Mouse (Mus musculus) lung, embryonic 15.5 days (tissue): ENCODE results near the gene Rpl12. TPM values are rescaled to one million over a fixed set of nuclear protein-coding genes. Genes with fewer than 3 reads are reported as not detected.

ENCODE experiments used
- ATAC-seq: fragments of 200-750 bp; cut with Nextera tagmentation; 2 replicates; pipeline ENCODE4 v1.8.0; 2017; ENCODE audit warnings: moderate number of reproducible peaks, borderline replicate concordance; ENCODE audit not compliant: low FRiP score, low TSS enrichment; ENCODE audit errors: extremely low read depth
- H3K27ac ChIP-seq: fragments of 300-500 bp; sonication (generic); 2 replicates; pipeline ENCODE4 v1.5.1; 2015; ENCODE audit warnings: moderate library complexity, mild to moderate bottlenecking, inconsistent platforms
- H3K27me3 ChIP-seq: fragments of 300-500 bp; sonication (generic); 2 replicates; pipeline ENCODE4 v1.6.1; 2015; ENCODE audit warnings: inconsistent platforms
- H3K36me3 ChIP-seq: fragments of 300-500 bp; sonication (generic); 2 replicates; pipeline ENCODE4 v1.6.1; 2015; ENCODE audit warnings: inconsistent platforms
- H3K4me1 ChIP-seq: fragments of 300-500 bp; sonication (generic); 2 replicates; pipeline ENCODE4 v1.6.1; 2015; ENCODE audit warnings: inconsistent platforms
- H3K4me2 ChIP-seq: fragments of 300-500 bp; sonication (generic); 2 replicates; pipeline ENCODE4 v1.6.1; 2015; ENCODE audit warnings: inconsistent platforms, mild to moderate bottlenecking, moderate library complexity
- H3K4me3 ChIP-seq: fragments of 300-500 bp; sonication (generic); 2 replicates; pipeline ENCODE4 v1.5.1; 2015; ENCODE audit warnings: mild to moderate bottlenecking, inconsistent platforms
- H3K9ac ChIP-seq: fragments of 300-500 bp; sonication (generic); 2 replicates; pipeline ENCODE4 v1.6.1; 2015; ENCODE audit warnings: inconsistent platforms
- H3K9me3 ChIP-seq: fragments of 300-500 bp; sonication (generic); 2 replicates; pipeline ENCODE4 v1.6.1; 2016; ENCODE audit warnings: inconsistent platforms
- WGBS: fragments of 180-500 bp; shearing (Covaris S2); methylation state at CpG from one replicate; pipeline ENCODE4 v1.1.7; 2015; 5-methylcytosine and 5-hydroxymethylcytosine counted together
- polyA plus RNA-seq: library from polyadenylated mRNA; unstranded; fragments of >200 nt; fragmentation: Nextera tagmentation; extraction: Ambion mirVana; gene quantifications from 2 replicates; pipeline ENCODE4 v1.2.1, GENCODE M21; 2015

The Rpl12 gene
- 164 and 167 TPM in 2 replicates for polyA plus RNA-seq

GRCm38 (mm10) chr2:32961192-32961995, at the start of gene Rpl12, which contains the start of gene Lrsam1:
TSS of gene Rpl12 (plus strand) at chr2:32961559.
TSS of gene Lrsam1 (minus strand) at chr2:32961614.
- Histone ChIP-seq H3K36me3 (peaks cover 24% of the 10 kb centered on the region), H3K9ac (peak within 1 kb of the TSS; percentile 83), H3K27me3 (no peaks in the 10 kb centered on the region), H3K4me2 (peak within 1 kb of the TSS; percentile 73), H3K4me1 (peaks cover 44% of the 10 kb centered on the region), H3K27ac (peak within 1 kb of the TSS; percentile 90), H3K4me3 (peak within 1 kb of the TSS; percentile 73), H3K9me3 (no peaks in the 10 kb centered on the region)
- peak; percentile 93 for ATAC-seq
- WGBS = 3% methylated on average over 55 of the region's 55 CpGs

- WGBS = 76% methylated on average over 7 of the region's 7 CpGs
Measured at GRCm38 (mm10) chr2:32911639-32912182, 49.6 kb upstream of the Rpl12 start.

DNA sequence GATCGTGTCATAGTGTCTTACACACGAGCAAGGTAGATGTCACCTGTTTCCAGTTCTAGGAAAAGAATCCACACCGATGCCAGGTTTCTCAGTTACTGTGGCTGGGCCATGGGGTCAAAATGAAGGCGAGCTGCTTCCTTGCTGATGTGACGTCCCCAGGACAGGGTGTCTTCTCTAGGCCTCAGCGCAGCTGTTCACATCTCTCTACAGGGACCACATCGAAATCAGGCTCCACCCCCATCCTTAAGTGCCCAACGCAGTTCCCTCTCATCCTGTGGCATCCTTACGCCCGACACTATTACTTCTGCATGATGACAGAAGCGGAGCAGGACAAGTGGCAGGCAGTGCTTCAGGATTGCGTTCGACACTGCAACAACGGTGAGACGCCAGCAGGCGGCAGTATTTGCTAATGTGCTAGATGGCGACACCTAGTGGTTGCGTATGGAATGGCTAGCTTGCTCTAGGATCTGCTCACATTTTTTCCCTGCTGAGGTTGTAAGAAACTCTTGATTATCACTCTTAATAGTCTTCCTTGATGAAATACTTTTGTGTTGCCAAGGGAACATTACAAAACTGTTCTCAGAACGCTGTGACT, 49.1 kb upstream of the Rpl12 start:
- Histone ChIP-seq H3K9ac (no peak overlapping the region), H3K4me3 (no peak overlapping the region), H3K4me2 (no peak overlapping the region), H3K27ac (0 out of 2 replicates have a peak overlapping the region, but pooled peaks have one; percentile 33), H3K4me1 (peaks cover 62% of the 10 kb centered on the region), H3K36me3 (peaks cover 51% of the 10 kb centered on the region), H3K27me3 (no peaks in the 10 kb centered on the region), H3K9me3 (no peaks in the 10 kb centered on the region)
- no peak for ATAC-seq
- WGBS = 28% methylated on average over 19 of the region's 19 CpGs

More at GRCm38 (mm10) chr2:32911639-32912182, 49.6 kb upstream of the Rpl12 start:
- no peak overlapping the region for H3K4me2 ChIP-seq
- 0 out of 2 replicates have a peak overlapping the region, but pooled peaks have one; percentile 33 for H3K27ac ChIP-seq
- peaks cover 65% of the 10 kb centered on the region for H3K4me1 ChIP-seq
- no peak overlapping the region for H3K4me3 ChIP-seq
- no peaks in the 10 kb centered on the region for H3K27me3 ChIP-seq
- no peak overlapping the region for H3K9ac ChIP-seq
- no peak for ATAC-seq
- no peaks in the 10 kb centered on the region for H3K9me3 ChIP-seq
- H3K36me3 ChIP-seq = peaks cover 48% of the 10 kb centered on the region

- 71% methylated on average over 5 of the region's 5 CpGs for WGBS
- ATAC-seq = peak; percentile 10; the same call in 1 of the 2 replicates
- Histone ChIP-seq H3K9ac (peak overlapping the region; percentile 3), H3K4me1 (peaks cover 41% of the 10 kb centered on the region), H3K4me2 (no peak overlapping the region), H3K27ac (peak overlapping the region; percentile 92), H3K36me3 (peaks cover 72% of the 10 kb centered on the region), H3K4me3 (no peak overlapping the region), H3K9me3 (no peaks in the 10 kb centered on the region), H3K27me3 (no peaks in the 10 kb centered on the region)
Measured at GRCm38 (mm10) chr2:32914362-32914761, 47.0 kb upstream of the Rpl12 start.

- Histone ChIP-seq H3K4me2 (no peak overlapping the region), H3K4me1 (peaks cover 41% of the 10 kb centered on the region), H3K36me3 (peaks cover 77% of the 10 kb centered on the region), H3K9me3 (no peaks in the 10 kb centered on the region), H3K27me3 (no peaks in the 10 kb centered on the region), H3K9ac (peak overlapping the region; percentile 3), H3K27ac (peak overlapping the region; percentile 92), H3K4me3 (no peak overlapping the region)
- WGBS = 33% methylated on average over 3 of the region's 3 CpGs
- ATAC-seq = peak; percentile 78
Measured at GRCm38 (mm10) chr2:32914896-32915295, 46.5 kb upstream of the Rpl12 start.

DNA sequence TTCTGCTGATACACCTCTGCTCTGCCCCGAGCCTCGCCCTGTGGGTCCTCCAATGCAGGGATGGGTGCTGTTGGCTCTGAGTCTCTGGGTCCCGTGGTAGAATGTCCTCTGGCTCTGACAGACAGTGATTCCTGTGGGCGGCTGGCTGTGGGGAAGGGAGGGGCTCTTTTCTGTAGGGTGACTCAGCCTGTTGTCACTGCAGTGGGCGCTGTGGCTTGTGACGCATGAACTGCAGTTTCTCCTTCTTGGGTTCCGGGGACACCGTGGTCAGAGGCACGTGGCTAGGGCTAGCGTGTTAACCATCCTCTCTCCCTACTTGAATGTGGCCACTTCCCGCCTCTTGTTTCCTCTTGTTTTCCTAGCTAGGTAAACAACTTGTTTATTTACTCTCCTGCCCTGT, 43.8 kb upstream of the Rpl12 start:
- no peaks in the 10 kb centered on the region for H3K9me3 ChIP-seq
- H3K4me1 ChIP-seq = peaks cover 25% of the 10 kb centered on the region
- no peaks in the 10 kb centered on the region for H3K27me3 ChIP-seq
- peaks cover 79% of the 10 kb centered on the region for H3K36me3 ChIP-seq
- H3K4me2 ChIP-seq = no peak overlapping the region
- no peak for ATAC-seq
- no peak overlapping the region for H3K9ac ChIP-seq
- H3K4me3 ChIP-seq = no peak overlapping the region
- WGBS = 66% methylated on average over 11 of the region's 11 CpGs
- H3K27ac ChIP-seq = no peak overlapping the region

DNA sequence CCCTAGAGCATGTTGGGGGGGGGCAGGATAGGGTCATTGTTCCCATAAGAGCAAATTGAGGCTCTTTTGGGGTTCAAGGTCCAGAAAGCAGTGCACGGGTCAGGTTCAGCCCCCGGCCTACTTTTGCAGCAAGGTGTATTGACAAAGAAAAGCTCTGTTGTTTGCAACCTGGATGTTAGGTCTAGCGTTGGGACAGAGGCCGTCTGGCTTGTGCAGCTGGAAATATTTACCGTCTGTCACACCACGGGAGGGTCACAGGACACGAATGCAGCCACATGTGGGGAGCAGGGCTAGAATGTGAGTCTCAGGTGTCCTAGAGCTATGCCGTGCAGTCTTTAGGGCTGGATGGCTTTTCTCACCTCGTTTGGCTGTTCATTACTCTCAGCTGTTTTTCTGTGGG, 43.0 kb upstream of the Rpl12 start:
- H3K36me3 ChIP-seq = peaks cover 80% of the 10 kb centered on the region
- H3K4me2 ChIP-seq = no peak overlapping the region
- H3K27ac ChIP-seq = no peak overlapping the region
- H3K27me3 ChIP-seq = no peaks in the 10 kb centered on the region
- H3K4me3 ChIP-seq = no peak overlapping the region
- ATAC-seq = no peak
- no peak overlapping the region for H3K9ac ChIP-seq
- peaks cover 19% of the 10 kb centered on the region for H3K4me1 ChIP-seq
- 60% methylated on average over 9 of the region's 9 CpGs for WGBS
- no peaks in the 10 kb centered on the region for H3K9me3 ChIP-seq

DNA sequence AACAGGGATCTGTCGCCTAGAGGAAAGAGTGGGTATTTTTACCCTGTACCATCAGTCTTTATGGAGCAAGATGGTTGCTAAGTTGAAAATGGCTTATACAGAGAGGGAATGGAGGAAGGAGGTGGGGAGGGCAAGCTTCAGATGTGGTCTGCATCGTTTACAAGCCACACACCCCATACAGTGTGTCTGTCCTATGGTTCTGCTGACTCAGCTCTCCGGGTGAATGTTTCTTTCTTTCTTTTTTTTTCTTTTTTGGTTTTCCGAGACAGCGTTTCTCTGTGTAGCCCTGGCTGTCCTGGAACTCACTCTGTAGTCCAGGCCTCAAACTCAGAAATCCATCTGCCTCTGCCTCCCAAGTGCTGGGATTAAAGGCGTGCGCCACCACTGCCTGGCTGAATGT, 40.1 kb upstream of the Rpl12 start:
- Histone ChIP-seq H3K9ac (no peak overlapping the region), H3K9me3 (no peaks in the 10 kb centered on the region), H3K36me3 (peaks cover 88% of the 10 kb centered on the region), H3K4me2 (no peak overlapping the region), H3K27ac (no peak overlapping the region), H3K27me3 (no peaks in the 10 kb centered on the region), H3K4me3 (no peak overlapping the region), H3K4me1 (peaks cover 3% of the 10 kb centered on the region; the same call in 1 of the 2 replicates)
- ATAC-seq = no peak
- WGBS = 86% methylated on average over 7 of the region's 7 CpGs

DNA sequence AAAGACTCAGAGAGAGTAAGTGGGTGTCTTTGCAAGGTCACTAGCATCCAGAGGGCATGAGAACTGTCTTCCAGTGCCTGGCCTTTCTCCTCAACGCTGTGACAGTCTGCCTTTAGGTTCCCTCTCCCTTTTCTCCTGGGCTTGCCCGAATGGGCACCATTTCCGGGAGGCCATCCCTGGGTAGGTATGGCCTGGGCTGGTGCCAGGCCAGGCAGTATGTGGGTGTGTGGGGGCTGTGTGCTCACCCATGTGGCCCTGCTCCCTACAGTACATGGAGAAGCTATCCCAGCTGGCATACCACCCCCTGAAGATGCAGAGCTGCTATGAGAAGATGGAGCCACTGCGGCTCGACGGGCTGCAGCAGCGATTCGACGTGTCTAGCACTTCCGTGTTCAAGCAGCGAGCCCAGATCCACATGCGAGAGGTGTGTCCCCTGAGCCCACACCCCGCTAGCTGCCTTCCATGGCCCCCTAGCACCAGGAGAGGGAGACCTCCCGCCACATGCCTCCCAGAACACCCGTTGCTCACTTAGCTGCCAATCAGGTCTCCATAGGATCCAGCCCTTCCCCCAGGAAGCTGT, 39.5 kb upstream of the Rpl12 start:
- Histone ChIP-seq H3K36me3 (peaks cover 85% of the 10 kb centered on the region), H3K4me3 (no peak overlapping the region), H3K4me2 (no peak overlapping the region), H3K9ac (no peak overlapping the region), H3K27me3 (no peaks in the 10 kb centered on the region), H3K4me1 (peaks cover 8% of the 10 kb centered on the region; the same call in 1 of the 2 replicates), H3K27ac (no peak overlapping the region), H3K9me3 (no peaks in the 10 kb centered on the region)
- no peak for ATAC-seq
- WGBS = 86% methylated on average over 15 of the region's 15 CpGs

DNA sequence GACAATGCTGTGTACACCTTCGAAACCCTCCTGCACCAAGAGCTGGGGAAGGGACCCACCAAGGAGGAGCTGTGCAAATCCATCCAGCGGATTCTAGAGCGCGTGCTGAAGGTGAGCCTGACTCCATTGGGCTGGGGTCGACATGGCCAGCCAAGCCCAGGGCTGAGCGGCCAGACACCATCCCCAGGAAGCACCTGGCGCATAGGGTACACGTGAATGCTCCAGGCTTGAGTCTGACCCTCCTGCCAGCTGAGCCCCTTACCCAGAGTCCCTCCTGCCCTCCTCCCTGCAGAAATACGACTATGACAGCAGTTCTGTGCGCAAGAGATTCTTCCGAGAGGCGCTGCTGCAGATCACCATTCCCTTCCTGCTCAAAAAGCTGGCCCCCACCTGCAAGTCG, 38.8 kb upstream of the Rpl12 start:
- no peaks in the 10 kb centered on the region for H3K27me3 ChIP-seq
- H3K9me3 ChIP-seq = no peaks in the 10 kb centered on the region
- no peak overlapping the region for H3K9ac ChIP-seq
- peaks cover 80% of the 10 kb centered on the region for H3K36me3 ChIP-seq
- H3K27ac ChIP-seq = no peak overlapping the region
- H3K4me1 ChIP-seq = peaks cover 10% of the 10 kb centered on the region; the same call in 1 of the 2 replicates
- no peak overlapping the region for H3K4me3 ChIP-seq
- no peak overlapping the region for H3K4me2 ChIP-seq
- 89% methylated on average over 13 of the region's 13 CpGs for WGBS
- no peak for ATAC-seq

GRCm38 (mm10) chr2:32923551-32924250, 37.7 kb upstream of the Rpl12 start:
- 90% methylated on average over 24 of the region's 24 CpGs for WGBS
- no peak for ATAC-seq
- Histone ChIP-seq H3K4me1 (peaks cover 19% of the 10 kb centered on the region), H3K4me3 (no peak overlapping the region), H3K27ac (no peak overlapping the region), H3K9me3 (no peaks in the 10 kb centered on the region), H3K9ac (no peak overlapping the region), H3K27me3 (no peaks in the 10 kb centered on the region), H3K4me2 (no peak overlapping the region), H3K36me3 (peaks cover 69% of the 10 kb centered on the region)
